Mouse (Mus musculus) adrenal gland, adult 8-10 months (tissue): Measurements from ENCODE around the gene Dctn1. TPM values are rescaled to one million over a fixed set of nuclear protein-coding genes. Genes with fewer than 3 reads are reported as not detected.
A peak's percentile ranks its signal among the peaks of the same experiment; 100 is the strongest.

Experiments
- DNase-seq: peaks from one replicate; pipeline ENCODE4 v3.0.0; 2022
- total RNA-seq, 4 experiments: library from RNA; stranded (reverse); gene quantifications; 2 replicates each; pipeline ENCODE4 v1.2.4; 2022

Gene Dctn1
- total RNA-seq, 4 experiments from 2014 or later = 145 to 192 (median 162) TPM

DNA sequence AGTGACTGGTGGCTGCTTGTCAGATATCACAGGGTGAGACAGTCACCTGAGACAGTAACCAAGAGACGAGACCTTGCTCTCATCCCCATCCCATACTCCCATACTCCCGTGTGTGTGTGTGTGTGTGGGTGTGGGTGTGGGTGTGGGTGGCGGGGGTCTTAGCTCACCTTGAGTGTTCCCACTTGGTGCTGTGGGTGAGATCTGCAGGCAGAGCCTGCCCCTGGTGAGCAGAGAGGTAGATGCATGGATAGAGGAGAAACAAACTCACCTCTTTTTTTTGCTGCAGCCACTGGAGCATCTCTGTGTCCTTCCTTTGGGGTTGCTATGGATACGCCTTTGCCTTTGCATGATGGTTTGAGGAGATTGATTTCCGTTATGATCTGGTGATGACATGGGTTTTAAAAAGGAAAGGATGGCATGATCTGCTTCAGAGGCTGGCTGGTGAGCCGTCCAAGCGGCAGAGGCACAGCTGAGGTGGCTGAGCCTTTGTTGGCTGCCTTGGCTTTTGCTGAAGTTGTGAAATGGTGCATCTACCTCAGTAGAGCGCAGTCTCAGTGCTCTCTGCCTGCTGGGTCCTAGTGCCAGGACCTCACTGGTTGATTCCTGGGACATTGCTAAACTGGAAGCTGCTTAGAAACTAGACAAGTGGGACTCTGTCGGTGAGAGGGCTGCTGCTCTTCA lies 6.7 kb downstream of the Dctn1 start:
- DNase-seq = no peak

DNA sequence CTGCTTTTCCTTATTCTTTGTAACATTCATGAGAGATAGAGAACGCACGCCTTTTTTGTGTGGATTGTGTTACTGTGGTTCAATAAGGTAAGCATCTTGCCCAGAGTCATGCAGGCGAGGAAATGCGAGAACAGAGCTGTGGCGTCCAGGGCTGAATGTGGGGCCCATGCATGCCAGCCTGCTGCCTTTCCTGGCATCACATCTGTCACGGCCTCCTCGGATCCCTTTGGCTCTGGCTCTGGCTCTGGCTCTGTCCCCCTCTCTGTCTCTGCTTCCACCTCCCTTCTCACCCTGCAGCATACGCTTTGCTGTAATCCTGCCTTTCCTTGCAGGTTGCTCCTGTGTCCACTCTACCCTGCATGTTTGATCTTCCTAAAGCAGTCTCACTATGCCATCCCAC lies 10.3 kb downstream of the Dctn1 start:
- no peak for DNase-seq

DNA sequence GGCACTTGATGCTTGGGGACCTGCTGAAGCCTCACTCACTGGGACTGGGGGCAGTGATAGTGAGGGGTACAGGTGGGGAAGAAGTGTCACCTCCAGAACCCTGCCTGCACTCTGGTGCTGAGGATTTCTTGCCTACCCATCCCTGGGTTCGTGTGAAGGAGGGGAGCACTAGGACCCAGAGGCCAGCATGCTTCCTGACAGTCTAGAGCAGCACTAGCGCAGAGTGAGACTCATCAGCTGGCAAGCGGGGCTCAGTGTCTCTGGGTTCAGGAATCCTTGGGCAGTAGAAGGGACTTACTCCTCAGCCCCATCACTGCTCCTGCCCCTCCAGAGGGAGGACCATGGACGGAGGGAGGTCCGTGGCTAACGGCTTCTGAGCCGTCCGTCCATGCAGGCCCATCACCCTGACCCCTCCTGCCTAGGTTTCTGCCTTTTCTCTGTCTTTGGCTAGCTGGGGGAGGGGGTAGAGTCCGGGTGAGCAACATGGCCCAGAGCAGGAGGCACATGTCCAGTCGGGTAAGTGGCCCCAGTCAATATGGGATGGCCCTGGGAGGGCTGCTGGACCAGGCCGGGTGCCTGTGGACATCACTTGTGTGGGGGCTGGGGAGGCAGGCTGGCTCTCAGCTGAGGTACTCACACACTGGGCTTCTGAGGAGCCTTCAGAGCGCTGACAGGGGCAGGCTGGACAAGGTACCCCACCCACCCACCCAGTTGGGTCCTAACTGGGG lies 13.8 kb downstream of the Dctn1 start:
- no peak for DNase-seq

DNA sequence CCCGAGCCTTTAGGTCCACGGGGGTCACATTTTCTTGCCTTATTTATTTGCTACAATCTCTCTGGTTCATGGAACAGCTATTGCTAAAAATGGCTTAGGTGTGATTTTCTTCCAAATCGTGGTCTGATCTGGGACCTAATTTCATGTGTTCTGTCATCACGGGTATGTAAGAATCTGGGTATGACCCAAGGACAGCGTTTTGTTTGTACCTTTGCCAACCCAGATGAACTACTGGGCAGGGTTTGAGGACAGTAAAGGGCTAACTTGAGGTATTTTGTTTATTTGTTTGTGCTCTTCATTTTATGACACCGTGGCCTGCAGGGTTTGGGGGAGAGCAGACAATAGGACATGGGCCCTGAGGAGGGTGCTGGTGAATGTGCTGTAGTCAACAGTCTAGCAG lies 14.9 kb downstream of the Dctn1 start:
- DNase-seq = no peak

DNA sequence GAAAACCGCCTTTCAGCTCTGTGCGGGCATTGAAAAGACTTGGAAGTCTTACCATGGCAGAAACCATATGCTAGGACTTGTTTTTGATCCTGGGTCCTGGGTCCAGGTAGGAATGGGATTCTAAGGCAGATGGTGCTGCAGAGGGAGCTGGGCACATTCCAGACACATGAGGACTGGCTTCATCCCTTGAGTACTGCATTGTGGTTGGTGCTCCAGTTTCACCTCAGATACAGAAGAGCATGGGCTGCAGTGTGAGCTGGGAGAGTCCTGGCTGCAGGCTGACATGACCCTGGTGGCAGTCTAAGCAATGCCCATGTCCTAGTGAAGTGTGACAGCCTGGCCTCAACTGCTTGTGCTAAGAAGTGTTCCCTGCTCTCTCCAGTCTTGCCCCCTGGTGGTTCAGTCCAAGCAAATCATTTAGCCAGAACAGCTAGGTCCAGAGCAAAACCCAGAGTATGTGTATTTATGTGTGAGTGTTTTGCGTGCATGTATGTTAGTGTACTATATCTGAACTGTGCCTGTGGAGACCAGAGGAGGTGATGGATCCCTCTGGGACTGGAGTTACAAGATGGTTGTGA lies 19.2 kb downstream of the Dctn1 start:
- no peak for DNase-seq

DNA sequence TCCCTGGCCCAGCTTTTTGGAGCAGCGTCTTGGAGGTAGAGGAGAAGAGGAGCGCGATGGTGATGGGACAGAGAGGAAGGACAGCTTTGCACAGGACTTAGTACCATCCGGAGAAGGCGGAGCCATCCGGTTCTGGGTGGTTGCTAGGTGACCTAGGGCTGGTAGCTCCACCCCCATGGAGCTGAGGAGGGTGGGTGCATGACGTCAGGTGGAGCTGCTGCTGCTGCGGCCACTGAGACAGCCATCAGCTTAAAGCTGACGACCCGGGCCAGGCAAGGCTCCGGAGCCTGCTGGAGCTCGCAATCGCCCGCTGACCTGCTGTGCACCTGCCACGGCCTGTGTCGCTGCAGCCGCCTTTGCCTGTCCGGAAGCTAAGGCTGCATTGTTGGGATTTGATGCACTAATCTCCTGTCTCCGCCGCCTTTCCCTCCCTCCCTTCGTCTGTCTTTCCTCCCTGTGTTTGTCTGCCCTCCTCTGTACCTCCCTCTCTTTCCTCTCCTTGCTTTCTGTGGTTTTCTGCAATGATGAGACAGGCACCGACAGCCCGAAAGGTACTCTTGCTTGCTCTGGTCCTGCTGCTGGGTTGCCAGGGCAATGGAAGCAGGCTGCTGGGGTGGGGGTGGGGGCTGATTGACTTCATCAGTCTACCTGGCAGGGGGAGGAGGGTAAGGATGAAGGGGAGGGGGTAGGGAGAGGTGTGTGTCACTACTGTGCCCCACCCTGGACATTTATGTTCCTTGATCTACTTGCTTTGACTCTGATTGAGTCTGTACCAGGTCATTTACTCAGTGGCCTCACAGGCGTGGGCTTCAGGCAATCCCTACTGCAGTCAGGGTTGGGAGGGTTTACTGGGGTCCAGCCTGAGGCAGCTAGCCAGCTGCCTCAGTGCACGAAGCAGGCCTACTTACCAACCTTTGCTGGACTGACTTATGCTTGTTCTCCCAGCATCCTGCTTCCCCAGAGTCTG lies 20.5 kb downstream of the Dctn1 start:
- DNase-seq = no peak

DNA sequence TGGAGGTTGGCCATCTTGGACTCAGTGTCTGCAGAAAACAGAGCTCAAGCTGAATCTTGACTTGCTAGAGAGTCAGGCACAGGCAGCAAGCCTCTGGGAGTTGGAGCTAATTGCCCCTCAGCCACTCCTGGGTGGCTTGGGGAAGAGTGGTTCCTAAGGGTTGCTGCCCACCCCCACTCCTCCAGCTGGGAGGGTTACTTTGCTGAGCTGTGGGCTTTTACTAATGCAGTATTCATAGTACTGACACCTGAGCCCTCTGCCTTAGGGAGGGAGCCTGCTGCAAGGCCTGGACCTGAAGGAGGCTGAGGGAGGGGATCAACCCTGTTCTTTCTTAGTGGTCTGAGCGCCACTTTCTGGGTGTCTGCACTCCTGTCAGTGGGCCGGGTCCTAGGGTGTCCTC lies 21.2 kb downstream of the Dctn1 start:
- DNase-seq = no peak

DNA sequence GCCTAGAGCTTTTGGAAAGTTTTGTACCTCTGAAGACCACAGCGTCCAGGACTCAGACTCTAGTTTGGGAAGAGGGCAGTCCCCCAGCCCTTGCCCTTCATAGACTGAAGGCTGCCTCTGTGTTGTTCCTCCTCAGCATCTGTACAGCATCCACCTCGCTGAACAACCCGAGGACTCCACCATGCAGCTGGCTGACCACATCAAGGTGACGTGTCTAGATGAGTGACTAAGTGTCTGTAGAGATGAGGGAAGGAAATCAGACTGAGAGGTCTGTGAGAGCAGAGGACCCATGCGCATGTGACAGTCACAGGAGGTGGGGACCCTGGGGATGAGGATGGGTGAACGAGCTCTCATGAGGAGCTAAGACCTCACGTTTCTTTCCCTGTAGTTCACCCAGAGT lies 27.9 kb downstream of the Dctn1 start:
- no peak for DNase-seq

DNA sequence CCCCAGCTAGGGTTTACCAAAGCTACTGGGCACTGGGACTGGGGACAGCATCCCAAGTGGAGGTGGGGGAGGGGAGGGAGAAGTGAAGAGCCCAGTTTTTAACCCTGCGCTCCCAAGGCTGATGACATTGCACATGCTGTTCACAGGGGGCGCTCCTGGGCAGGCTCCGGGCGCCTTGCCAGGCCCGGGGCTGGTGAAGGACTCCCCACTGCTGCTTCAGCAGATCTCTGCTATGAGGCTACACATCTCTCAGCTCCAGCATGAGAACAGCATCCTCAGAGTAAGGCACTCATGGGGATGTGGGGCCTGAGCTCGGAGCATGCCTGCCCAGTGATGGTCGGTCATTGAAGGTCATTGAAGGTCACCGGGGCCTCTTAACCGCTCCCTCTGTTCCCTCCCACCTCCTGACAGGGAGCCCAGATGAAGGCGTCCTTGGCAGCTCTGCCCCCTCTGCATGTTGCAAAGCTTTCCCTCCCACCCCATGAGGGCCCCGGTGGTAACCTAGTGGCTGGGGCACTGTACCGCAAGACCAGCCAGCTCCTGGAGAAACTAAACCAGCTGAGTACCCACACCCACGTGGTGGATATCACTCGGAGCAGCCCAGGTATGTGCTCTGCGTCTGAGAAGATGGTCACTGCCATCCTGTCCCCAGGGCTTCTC lies 31.8 kb downstream of the Dctn1 start:
- peak; percentile 67 for DNase-seq

DNA sequence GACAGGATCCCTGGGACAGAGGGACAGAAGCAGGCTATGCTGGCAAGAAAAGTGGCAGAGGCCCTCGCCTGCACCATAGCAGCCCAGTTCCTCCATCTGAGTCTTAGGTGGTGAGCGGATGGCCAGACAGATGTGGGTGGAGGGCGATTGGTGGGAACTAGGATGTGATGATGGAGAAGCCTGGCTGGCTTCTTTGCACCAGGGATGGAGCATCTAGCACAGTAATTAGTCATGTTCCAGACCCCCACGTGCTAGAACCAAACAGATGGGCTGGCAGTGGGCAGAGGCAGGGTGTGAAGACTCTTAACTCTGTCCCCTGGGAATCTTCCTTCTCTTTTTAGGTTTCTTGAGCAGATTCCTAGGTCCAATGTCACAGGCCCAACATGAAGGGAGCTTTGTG lies 37.6 kb downstream of the Dctn1 start:
- DNase-seq = no peak

DNA sequence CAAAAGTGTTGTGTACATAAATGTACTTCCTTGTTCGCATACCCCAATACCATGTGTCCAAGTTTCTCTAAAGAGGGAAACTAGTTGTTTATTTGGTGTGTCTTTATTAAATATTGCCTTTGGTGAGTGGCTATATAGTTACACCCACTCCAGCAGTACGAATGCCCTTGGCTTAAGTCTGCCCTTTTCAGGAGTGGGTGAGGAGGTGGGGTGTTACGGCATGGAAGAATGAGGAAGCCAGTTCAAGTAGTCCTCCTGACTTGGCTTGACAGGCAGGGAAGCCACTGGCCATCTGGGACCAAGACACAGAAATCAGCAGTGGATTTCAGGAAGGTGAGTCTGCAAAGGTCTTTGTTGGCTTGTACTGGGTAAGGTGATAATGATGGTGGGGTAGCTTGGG lies 40.1 kb downstream of the Dctn1 start:
- DNase-seq = no peak

DNA sequence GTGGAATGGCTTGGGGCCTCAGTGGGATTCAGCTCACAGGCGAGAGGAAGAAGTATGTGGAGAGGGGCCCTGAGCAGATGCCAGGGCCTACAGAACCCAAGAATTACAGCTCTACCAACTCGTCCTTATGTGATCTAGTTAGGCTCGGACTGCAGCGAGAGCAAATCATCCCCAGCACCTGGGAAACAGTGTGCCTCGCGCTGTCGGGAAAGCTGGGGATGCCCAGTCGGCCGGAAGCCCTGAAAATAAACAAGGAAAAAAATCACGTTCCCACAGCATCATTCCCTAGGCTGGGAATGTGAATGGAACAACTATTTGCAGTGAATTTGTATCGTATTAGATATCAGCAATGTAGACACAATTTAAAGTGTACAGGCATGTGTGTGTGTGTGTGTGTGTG lies 40.6 kb downstream of the Dctn1 start:
- no peak for DNase-seq

DNA sequence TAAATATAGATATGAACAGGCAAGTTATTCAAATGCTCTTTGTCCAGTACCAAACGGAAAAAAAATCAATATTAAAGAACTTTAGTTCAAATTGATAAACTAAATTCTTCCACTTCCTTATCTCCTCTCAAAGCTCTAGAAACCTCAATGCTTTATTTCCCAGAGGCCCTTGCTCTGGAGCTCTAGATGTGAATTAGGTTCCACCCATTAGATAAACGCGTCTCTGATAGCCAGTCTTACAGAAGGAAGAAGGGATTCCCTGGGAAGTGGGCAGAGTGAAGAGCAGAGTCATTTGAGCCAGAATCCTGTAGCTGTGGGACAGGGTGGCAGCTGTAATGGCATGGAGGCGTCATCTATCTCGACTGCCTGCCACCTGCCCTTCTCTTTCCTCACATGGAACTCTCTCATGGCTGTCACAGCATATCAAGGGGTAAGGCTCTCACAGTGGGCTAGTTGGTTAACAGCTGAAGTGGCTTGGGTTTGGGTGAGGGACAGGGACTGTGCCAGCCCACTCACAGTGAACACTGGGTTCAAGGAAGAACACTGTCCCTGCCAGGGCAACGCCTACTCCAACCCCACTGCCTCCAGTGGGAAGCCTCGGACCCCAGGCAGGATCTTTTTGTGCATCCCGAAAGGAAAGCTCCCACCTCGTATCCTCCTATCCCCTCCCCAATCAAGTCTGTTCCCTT lies 41.8 kb downstream of the Dctn1 start:
- DNase-seq = no peak

DNA sequence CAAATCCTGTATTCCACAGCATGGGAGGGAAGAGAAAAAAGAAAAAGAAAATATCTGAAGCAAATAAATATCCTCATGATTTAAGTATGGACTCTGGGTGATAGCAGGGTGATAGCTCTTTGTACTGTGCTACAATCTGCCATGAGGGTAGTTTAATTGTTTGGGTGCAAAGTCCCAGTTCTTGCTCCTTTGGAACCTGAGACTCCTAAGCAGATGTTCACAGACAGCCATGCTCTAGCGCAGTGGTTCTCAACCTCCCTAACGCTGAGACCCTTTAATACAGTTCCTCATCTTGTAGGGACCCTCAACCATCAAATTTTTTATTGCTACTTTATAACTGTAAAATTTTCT lies 42.3 kb downstream of the Dctn1 start:
- DNase-seq = no peak

DNA sequence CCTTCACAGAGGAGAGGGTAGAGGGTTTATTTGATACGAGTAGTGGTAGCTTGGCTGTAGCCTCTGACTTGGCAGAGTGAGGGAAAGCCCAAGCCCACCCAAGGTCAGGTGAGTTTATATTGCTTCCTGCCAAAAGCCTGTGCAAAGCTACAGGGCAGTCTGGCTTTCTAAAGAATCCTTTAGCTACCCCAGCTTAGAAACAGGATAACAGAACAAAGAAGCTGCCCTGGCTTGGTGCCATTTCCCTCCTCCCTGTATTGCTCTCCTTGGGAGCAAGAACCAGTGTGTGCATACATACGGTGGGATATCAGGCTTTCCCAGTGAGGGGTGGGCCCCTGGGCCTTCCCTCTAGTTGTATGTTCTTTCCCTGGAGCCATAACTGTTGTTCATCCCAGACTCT lies 44.8 kb downstream of the Dctn1 start:
- no peak for DNase-seq

DNA sequence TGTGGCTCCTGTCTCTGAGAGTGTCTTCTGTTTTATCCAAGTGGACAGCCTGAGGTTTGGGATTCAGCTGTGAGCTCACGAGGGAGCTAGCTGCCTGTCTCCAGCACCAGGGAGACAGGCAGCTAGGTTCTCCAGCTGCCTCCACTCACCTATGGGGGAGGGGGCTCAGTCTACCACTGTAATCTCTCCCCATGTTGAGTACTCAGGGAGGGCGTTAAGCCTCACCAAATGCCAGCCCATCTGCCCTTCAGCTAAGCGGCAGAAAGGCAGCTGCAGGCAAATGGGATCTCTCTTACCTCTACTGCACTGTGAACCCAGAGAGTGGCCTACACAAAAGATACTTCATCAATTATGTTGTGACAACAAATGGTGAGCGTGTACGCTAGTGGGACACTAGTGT lies 45.8 kb downstream of the Dctn1 start:
- DNase-seq = no peak

DNA sequence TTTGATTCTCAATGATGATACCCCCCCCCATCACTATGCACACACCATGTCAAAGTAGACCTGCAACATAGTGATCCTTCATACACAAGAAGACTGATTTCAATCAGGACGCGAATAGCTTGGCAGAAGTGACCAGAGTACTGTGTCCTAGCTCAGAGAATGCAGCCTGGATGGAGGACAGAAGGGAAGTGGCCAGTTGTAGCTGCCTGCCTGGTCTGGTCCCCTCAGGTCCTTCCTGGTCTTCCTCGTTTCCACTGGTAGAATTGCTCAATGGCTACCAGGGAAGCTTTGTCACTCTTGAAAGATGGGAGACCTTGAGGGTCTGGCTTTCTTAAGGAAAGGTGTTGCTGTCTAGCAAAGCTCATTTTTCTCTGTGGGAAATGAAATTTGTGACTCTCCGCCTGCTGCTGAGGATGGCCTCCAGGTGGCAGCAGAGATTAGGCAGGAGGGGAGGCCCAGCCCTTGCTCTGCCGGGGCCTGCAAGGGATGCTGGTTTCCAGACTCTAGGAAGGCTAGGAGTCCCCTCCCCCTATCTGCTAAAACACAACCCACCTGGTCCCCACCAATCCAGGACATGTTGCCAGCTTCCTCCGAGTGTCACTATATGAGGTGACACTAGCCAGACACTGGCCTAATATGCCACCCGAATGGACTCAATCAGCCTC lies 49.4 kb downstream of the Dctn1 start:
- peak; percentile 29 for DNase-seq

DNA sequence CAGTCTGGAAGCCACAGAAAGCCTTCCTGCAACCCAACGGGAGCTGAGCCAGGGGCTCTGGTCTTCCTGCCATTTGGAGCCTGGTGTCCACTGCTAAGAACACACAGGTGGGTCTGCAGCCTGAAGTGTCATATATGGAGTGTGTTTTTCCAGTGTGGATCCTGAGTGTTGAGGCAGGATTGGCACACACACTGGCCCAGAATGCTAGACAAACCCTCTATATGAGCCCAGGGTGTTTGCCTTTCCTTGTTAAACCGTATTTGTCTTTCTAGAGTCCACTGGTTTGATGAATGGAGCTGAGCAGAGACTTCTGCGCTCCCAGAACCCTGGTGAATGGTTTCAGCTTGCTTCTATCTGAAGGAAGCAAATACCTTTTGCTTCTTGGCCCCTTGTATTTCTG lies 54.1 kb downstream of the Dctn1 start, which contains the start of gene Slc4a5:
Slc4a5 (plus strand) TSS at position 15 of the 400 bp plus-strand sequence.
- DNase-seq = no peak

DNA sequence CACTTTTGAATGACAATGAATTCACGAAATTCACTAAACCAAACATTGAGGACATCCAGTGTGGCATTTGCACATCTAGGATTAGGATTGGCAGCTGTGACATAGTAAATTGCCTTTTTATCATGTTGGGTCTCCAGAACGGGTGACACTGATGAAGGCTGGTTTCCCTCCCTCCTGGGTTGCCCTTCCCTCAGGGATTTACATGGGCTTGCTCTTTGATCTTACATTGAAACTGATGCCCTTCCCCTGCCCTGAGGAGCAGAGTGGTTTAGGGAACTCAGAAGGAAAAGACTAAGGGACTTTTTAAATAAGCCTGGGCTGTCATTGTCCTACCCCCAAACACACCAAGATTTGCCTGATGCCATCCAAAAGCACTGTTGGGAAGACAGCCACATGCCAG lies 65.8 kb downstream of the Dctn1 start:
- DNase-seq = no peak

DNA sequence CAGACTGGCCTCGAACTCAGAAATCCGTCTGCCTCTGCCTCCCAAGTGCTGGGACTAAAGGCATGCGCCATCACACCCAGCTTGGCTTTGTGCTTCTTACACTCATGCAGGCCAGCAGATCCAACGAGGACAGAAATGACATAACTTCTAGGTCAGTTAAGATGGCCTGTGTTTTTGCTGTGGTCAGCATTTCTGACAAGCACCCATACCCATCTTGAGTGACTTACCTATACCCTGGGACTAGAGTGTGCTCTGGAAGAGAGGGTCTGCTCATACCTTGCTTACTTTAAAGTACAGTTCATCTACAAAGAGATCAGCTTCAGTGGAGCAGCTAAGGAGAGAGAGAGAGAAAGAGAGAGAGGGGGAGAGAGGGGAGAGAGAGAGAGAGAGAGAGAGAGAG lies 67.6 kb downstream of the Dctn1 start:
- DNase-seq = no peak

DNA sequence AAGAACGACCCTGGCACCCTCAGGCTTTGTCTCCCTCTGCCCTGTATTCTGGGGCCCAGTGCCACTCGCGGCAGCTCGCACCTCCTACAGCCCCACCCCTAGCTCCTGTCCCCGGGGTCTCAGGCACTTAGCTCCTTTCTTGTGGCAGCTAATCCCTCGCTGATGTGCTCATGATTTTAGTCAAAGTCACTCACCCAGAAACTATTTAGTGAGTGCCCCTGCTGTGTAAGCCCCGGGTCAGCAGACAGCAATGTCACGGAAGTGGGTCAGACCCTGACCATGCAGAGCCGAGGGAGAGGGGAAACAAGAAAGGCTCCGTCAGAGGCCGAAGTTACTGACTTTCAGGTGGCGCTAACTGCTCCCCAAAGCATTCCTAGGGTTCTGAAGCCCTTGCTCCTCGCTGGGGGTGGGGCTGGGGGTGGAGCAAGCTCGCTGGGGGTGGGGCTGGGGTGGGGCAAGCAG lies 68.6 kb downstream of the Dctn1 start:
- no peak for DNase-seq
